Mouse (Mus musculus) erythroblast, adult 5-6 weeks (primary cell): ENCODE measurements at regions not wholly inside any gene's neighbourhood (a gene's known extent, or its start where the extent isn't known, plus 50 kb on each side); places are given as distances from the start of the nearest gene placed in this dataset.

Experiments used
- ATAC-seq: replicated peaks from 2 replicates; pipeline ENCODE4 v1.8.0; 2016; ENCODE audit warnings: moderate number of reproducible peaks, mild to moderate bottlenecking, moderate TSS enrichment, inconsistent platforms; ENCODE audit not compliant: poor library complexity, low FRiP score, severe bottlenecking

DNA sequence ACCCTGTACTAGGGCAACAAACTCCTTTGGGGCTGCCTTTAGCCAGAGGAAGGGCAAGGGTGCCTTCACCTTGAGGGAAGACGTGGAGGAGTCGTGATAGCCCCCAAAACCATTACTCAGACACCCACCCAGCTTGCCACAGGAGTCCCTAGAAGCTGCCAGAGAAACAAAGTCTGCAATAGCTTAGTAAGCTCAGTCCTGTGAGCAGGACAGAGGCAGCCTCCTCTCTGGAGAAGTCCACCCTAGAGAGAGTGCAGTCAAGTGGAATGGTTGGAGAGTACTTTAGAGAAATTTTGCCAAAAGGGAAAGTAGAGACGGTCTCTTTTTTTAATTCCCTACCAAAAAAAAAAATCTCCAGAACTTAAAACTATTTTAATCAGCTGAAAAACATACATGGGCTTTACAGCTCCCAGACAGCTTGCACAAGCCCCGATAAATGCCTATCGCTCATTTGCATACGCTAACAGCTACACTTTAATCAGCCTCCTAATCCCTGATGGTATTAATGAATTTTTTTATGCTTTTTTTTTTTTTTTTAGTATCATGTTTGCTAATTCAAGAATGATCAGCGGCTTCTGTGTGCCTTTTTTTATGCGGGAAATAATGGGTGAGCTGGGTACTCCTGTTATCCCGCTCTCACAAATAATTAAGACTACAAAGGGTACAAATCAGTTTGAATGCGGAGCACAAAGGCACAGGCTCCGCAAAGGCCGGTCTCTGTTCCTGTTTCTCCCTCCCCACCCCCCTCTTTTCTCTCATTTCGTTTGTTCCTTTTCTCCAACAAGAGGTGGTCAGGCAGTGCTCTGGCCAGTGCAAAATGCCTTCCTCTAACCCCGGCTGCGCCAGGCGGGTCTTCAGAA, 219.8 kb downstream of the Il20rb start:
- ATAC-seq, result no peak

DNA sequence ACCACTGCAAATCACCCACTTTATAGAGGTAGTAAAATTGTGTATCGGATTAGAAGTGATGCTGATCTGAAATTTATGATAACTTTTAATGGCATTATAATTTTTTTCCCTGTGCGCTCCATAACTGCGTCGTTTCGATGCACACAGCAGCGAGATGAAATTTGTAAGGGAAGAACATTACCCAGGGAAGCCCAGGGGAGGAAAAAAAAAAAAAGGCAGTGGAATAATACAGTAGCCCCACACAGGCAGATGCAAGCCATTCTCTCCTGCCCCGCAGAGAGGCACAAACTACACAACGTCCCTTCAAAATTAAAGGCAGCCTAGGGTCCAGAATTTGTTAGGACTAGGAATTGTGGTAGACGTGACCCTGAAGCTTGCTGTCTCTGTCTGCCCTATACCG, 234.2 kb downstream of the Il20rb start:
- ATAC-seq, result no peak
